Mouse (Mus musculus): ENCODE measurements around the gene Gm17428.

GRCm38 (mm10) chr14:54958503-54958902 is 18.2 kb upstream of the Gm17428 start:
- TF ChIP-seq EP300 (optimal IDR thresholded peaks at IDR 0.05) (no peak), CTCF (IDR thresholded peaks at IDR 0.05; ENCODE audit: low read depth) (no peak)
